Mouse (Mus musculus) embryonic facial prominence, embryonic 11.5 days (tissue): ENCODE data around the gene Tmem273. TPM values are rescaled to one million over a fixed set of nuclear protein-coding genes. Genes with fewer than 3 reads are reported as not detected.

Experiments
- ATAC-seq: fragments of 200-750 bp; cut with Nextera tagmentation; replicated peaks from 2 replicates; pipeline ENCODE4 v1.8.0; 2017; ENCODE audit warnings: low read depth; ENCODE audit not compliant: insufficient number of reproducible peaks, low FRiP score, low TSS enrichment
- DNase-seq: peaks from one replicate; pipeline ENCODE4 v3.0.0-alpha.2; 2015; ENCODE audit warnings: low spot score
- H3K27ac ChIP-seq: fragments of 300-500 bp; sonication (generic); replicated peaks from 2 replicates; pipeline ENCODE4 v1.5.1; 2014; ENCODE audit warnings: mild to moderate bottlenecking, low read depth, low read length, control low read depth
- H3K27me3 ChIP-seq: fragments of 300-500 bp; sonication (generic); 2 replicates; pipeline ENCODE4 v1.6.1; 2014; ENCODE audit warnings: mild to moderate bottlenecking, low read length, moderate library complexity, mixed read lengths; ENCODE audit not compliant: control insufficient read depth, insufficient read depth
- H3K36me3 ChIP-seq: fragments of 300-500 bp; sonication (generic); replicated peaks from 2 replicates; pipeline ENCODE4 v1.6.1; 2014; ENCODE audit warnings: low read depth, mild to moderate bottlenecking, low read length, moderate library complexity, mixed read lengths; ENCODE audit not compliant: control insufficient read depth, insufficient read depth
- H3K4me1 ChIP-seq: fragments of 300-500 bp; sonication (generic); 2 replicates; pipeline ENCODE4 v1.6.1; 2014; ENCODE audit warnings: low read length, mixed read lengths; ENCODE audit not compliant: control insufficient read depth, insufficient read depth
- H3K4me2 ChIP-seq: fragments of 300-500 bp; sonication (generic); 2 replicates; pipeline ENCODE4 v1.6.1; 2014; ENCODE audit warnings: low read depth, mild to moderate bottlenecking, control low read depth, low read length, moderate library complexity
- H3K4me3 ChIP-seq: fragments of 300-500 bp; sonication (generic); 2 replicates; pipeline ENCODE4 v1.5.1; 2014; ENCODE audit warnings: low read depth, low read length, control low read depth
- H3K9ac ChIP-seq: fragments of 300-500 bp; sonication (generic); replicated peaks from 2 replicates; pipeline ENCODE4 v1.6.1; 2014; ENCODE audit warnings: mild to moderate bottlenecking, control low read depth, low read length
- H3K9me3 ChIP-seq: fragments of 300-500 bp; sonication (generic); replicated peaks from 2 replicates; pipeline ENCODE4 v1.6.1; 2016; ENCODE audit warnings: mild to moderate bottlenecking, low read length, inconsistent platforms, mixed read lengths; ENCODE audit not compliant: control insufficient read depth
- WGBS: fragments of 180-500 bp; shearing (Covaris S2); extraction: QIAGEN DNeasy Blood & Tissue Kit; methylation state at CpG from one replicate; pipeline ENCODE4 v1.1.7; 2014; 5-methylcytosine and 5-hydroxymethylcytosine counted together
- polyA plus RNA-seq: library from polyadenylated mRNA; unstranded; fragments of >200 nt; fragmentation: Nextera tagmentation; extraction: Ambion mirVana; gene quantifications from 2 replicates; pipeline ENCODE4 v1.2.1, GENCODE M21; 2014

Tmem273 gene
- polyA plus RNA-seq, 1 experiment from 2014 or later = 0.41 TPM

GRCm38 (mm10) chr14:32865331-32865730 is 79.6 kb downstream of the Tmem273 start:
- 88% methylated on average over 3 of the region's 3 CpGs for WGBS
- no peak overlapping the region for H3K4me2 ChIP-seq
- H3K27ac ChIP-seq = no peak overlapping the region
- peaks cover 2% of the 10 kb centered on the region; the same call in 1 of the 2 replicates for H3K4me1 ChIP-seq
- H3K9me3 ChIP-seq = no peaks in the 10 kb centered on the region
- H3K27me3 ChIP-seq = no peaks in the 10 kb centered on the region
- DNase-seq (no peak), ATAC-seq (no peak)
- no peak overlapping the region for H3K4me3 ChIP-seq
- H3K9ac ChIP-seq = no peak overlapping the region
- H3K36me3 ChIP-seq = no peaks in the 10 kb centered on the region

Other genes starting within 250 kb of the Tmem273 start
- 7.6 and 9.6 TPM in 2 replicates for gene Prrxl1, start 186.6 kb upstream of the Tmem273 start, polyA plus RNA-seq
- gene 3425401B19Rik, start 100.7 kb upstream of the Tmem273 start, polyA plus RNA-seq = 0.04 TPM in 1 of 2 replicates, not detected in the other
- gene Fam170b, start 48.0 kb downstream of the Tmem273 start, polyA plus RNA-seq = not detected in 2 replicates
- gene Vstm4, start 70.8 kb downstream of the Tmem273 start, polyA plus RNA-seq = 4.2 and 5.1 TPM in 2 replicates
- 0.26 and 0.88 TPM in 2 replicates for gene Lrrc18, start 205.4 kb downstream of the Tmem273 start, polyA plus RNA-seq